ENCODE assay signal across 10 mouse cellular contexts in the genomic region with DNA sequence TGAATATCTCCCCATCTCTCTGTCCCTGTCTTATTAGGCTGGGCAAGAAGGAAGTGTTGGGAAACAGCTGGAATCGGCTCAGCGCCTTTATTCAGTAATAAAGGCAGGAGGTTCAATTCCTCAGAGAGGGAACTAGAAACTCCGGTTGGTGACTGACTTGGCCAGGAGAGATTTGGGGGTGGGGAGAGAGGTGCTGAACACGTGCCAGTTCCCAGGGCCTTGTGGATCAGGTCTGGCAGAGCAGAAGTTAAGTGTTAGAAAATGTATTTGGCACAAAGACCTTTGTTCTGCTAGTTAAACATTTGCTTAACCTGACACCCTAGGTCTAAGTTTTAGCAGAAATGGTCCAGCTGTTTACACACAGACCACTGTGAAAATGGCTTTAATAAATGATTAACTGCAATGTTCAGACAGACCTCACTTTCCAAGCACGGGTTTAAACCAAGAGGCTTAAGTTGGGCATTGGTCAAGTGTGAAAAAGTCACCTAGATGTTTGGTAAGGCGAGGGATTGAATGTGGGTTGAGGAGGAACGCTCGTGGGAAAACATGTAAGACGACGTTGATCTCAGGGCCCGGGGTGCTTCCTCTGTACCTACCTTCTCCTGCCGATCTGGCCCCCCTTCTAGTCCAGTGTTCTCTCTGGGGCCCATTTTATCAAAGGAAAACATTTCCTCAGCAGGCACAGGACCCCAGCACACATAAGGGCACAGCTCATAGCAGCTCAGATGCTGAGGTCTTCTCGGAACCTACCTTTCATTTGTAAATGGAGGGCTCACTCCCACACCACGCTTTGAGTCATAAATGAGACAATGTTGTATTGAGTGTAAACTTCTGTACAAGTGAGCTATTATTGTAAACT. TPM values are rescaled to one million over a fixed set of nuclear protein-coding genes. Genes with fewer than 3 reads are reported as not detected.
DNase-seq lines count a peak whose midpoint lies in the region; ATAC-seq lines count a peak whose summit lies in the region.
"Had no signal": no experiment of that assay in that cellular context is flagged by ENCODE, and none has a peak within 500 bp of the region (broad histone marks: within the 10 kb centered on the region; RNA-seq: fewer than 3 reads in every experiment).

No protein-coding gene starts in this region.

- WGBS in heart, embryonic 10.5 days: 65% methylated on average over 14 of the region's 14 CpGs
- 27% methylated on average over 14 of the region's 14 CpGs for WGBS in large intestine, adult 2 months
- WGBS in stomach, embryonic 14.5 days: 38% methylated on average over 14 of the region's 14 CpGs
- WGBS in midbrain, embryonic 13.5 days: 67% methylated on average over 14 of the region's 14 CpGs

- no peak overlapping the region for H3K4me2 ChIP-seq in stomach, embryonic 14.5 days (replicated peaks; ENCODE audit: low read depth, low read length)
- no peak overlapping the region for H3K4me2 ChIP-seq in midbrain, embryonic 13.5 days (replicated peaks)

- H3K36me3 ChIP-seq in heart, embryonic 10.5 days: no peaks in the 10 kb centered on the region
- no peaks in the 10 kb centered on the region for H3K36me3 ChIP-seq in stomach, embryonic 14.5 days (ENCODE audit: control insufficient read depth, insufficient read depth, low read length)
- H3K36me3 ChIP-seq in midbrain, embryonic 13.5 days: 0 out of 2 replicates have a peak, but pooled peaks cover 5% of the 10 kb centered on the region

- intact Hi-C loops in heart, postnatal 10 days (cut with DNase I): no loop called here

- no peaks in the 10 kb centered on the region for H3K27me3 ChIP-seq in heart, embryonic 10.5 days (ENCODE audit: insufficient read depth, poor library complexity, severe bottlenecking)
- no peaks in the 10 kb centered on the region for H3K27me3 ChIP-seq in stomach, embryonic 14.5 days (ENCODE audit: control insufficient read depth, insufficient read depth, low read length)
- H3K27me3 ChIP-seq in midbrain, embryonic 13.5 days: no peaks in the 10 kb centered on the region

- H3K4me3 ChIP-seq in heart, embryonic 10.5 days: no peak overlapping the region
- H3K4me3 ChIP-seq in stomach, embryonic 14.5 days (ENCODE audit: low read depth, low read length): no peak overlapping the region
- H3K4me3 ChIP-seq in midbrain, embryonic 13.5 days (replicated peaks): no peak overlapping the region

- DNase-seq in heart, adult 8-10 months (ENCODE audit: low spot score): peak; percentile 14
- DNase-seq in heart, embryonic 10.5 days (ENCODE audit: low spot score): no peak
- DNase-seq in heart, postnatal 10 days: peak; percentile 26 to 27
- DNase-seq in large intestine, adult 2 months (ENCODE audit: low read depth, low spot score): peak; percentile 77
- DNase-seq in cerebellum, adult 8-10 months: no peak

- H3K27ac ChIP-seq in heart, embryonic 10.5 days: no peak overlapping the region
- peak overlapping the region; percentile 80 for H3K27ac ChIP-seq in stomach, embryonic 14.5 days (ENCODE audit: low read length)
- no peak overlapping the region for H3K27ac ChIP-seq in midbrain, embryonic 13.5 days

- no peaks in the 10 kb centered on the region for H3K9me3 ChIP-seq in heart, embryonic 10.5 days
- no peaks in the 10 kb centered on the region for H3K9me3 ChIP-seq in stomach, embryonic 14.5 days (ENCODE audit: control insufficient read depth, low read depth, low read length)
- H3K9me3 ChIP-seq in midbrain, embryonic 13.5 days: no peaks in the 10 kb centered on the region

- H3K9ac ChIP-seq in stomach, embryonic 14.5 days (replicated peaks; ENCODE audit: low read depth, low read length): no peak overlapping the region
- no peak overlapping the region for H3K9ac ChIP-seq in midbrain, embryonic 13.5 days (replicated peaks)

- no peaks in the 10 kb centered on the region for H3K4me1 ChIP-seq in heart, embryonic 10.5 days
- H3K4me1 ChIP-seq in stomach, embryonic 14.5 days (ENCODE audit: control insufficient read depth, insufficient read depth, low read length): 0 out of 2 replicates have a peak, but pooled peaks cover 3% of the 10 kb centered on the region
- H3K4me1 ChIP-seq in midbrain, embryonic 13.5 days (replicated peaks): no peaks in the 10 kb centered on the region

- ATAC-seq in stomach, embryonic 14.5 days (ENCODE audit: insufficient number of reproducible peaks, insufficient read depth, low FRiP score, low read depth): peak; percentile 91
- ATAC-seq in erythroid progenitor cell, adult 5-6 weeks (replicated peaks; ENCODE audit: low FRiP score, poor library complexity, severe bottlenecking): no peak
- ATAC-seq in midbrain, embryonic 13.5 days: no peak
- ATAC-seq: midbrain, embryonic 16.5 days had no signal

RNA-seq across cellular contexts. Expression of gene Sars, which starts 32.0 kb away (rescaled TPM):
- 10 to 100 TPM; 76.6 to 83.9 (median 80.0) TPM for total RNA-seq in heart, adult 8-10 months (2022)
- polyA plus RNA-seq in heart, embryonic 10.5 days (2016; fragmentation: Nextera tagmentation; extraction: Ambion mirVana): 106 and 130 TPM in 2 replicates
- total RNA-seq in heart, postnatal 10 days (2021): 10 to 100 TPM; 97.1 to 97.8 TPM
- 40.1 and 40.6 TPM in 2 replicates for polyA plus RNA-seq in large intestine, adult 2 months (2012; rRNA removed)
- polyA plus RNA-seq in stomach, embryonic 14.5 days (2014; fragmentation: Nextera tagmentation; extraction: Ambion mirVana): 115 and 129 TPM in 2 replicates
- total RNA-seq in erythroid progenitor cell, adult 5-6 weeks (2015; ENCODE audit: low replicate concordance): 27.4 and 30.6 TPM in 2 replicates
- total RNA-seq in erythroid progenitor cell, adult 5-6 weeks (2017; ENCODE audit: low replicate concordance): 107 and 211 TPM in 2 replicates
- 208 and 216 TPM in 2 replicates for polyA plus RNA-seq in midbrain, embryonic 13.5 days (2015; fragmentation: Nextera tagmentation; extraction: Ambion mirVana)

RNA-seq across cellular contexts. Expression of gene 1700013F07Rik, which starts 57.0 kb away (rescaled TPM):
- not detected for total RNA-seq in heart, adult 8-10 months (2022)
- 0.24 TPM in 1 of 2 replicates, not detected in the other for polyA plus RNA-seq in heart, embryonic 10.5 days (2016; fragmentation: Nextera tagmentation; extraction: Ambion mirVana)
- not detected for total RNA-seq in heart, postnatal 10 days (2021)
- polyA plus RNA-seq in large intestine, adult 2 months (2012; rRNA removed): not detected in 2 replicates
- polyA plus RNA-seq in stomach, embryonic 14.5 days (2014; fragmentation: Nextera tagmentation; extraction: Ambion mirVana): 0.42 and 0.65 TPM in 2 replicates
- not detected in 2 replicates for total RNA-seq in erythroid progenitor cell, adult 5-6 weeks (2015; ENCODE audit: low replicate concordance)
- not detected in 2 replicates for total RNA-seq in erythroid progenitor cell, adult 5-6 weeks (2017; ENCODE audit: low replicate concordance)
- 0.58 and 1.3 TPM in 2 replicates for polyA plus RNA-seq in midbrain, embryonic 13.5 days (2015; fragmentation: Nextera tagmentation; extraction: Ambion mirVana)
- total RNA-seq: adrenal gland, postnatal 36 days had no signal

RNA-seq across cellular contexts. Expression of gene 5330417C22Rik, which starts 59.3 kb away (rescaled TPM):
- total RNA-seq in heart, adult 8-10 months (2022): under 1 TPM in 2 of 4 experiments, not detected in 2; 0.16 to 0.20 TPM
- 0.24 and 0.69 TPM in 2 replicates for polyA plus RNA-seq in heart, embryonic 10.5 days (2016; fragmentation: Nextera tagmentation; extraction: Ambion mirVana)
- under 1 TPM; 0.17 to 0.60 TPM for total RNA-seq in heart, postnatal 10 days (2021)
- polyA plus RNA-seq in large intestine, adult 2 months (2012; rRNA removed): 24.4 and 27.3 TPM in 2 replicates
- polyA plus RNA-seq in stomach, embryonic 14.5 days (2014; fragmentation: Nextera tagmentation; extraction: Ambion mirVana): 7.4 and 15.0 TPM in 2 replicates
- not detected in 2 replicates for total RNA-seq in erythroid progenitor cell, adult 5-6 weeks (2015; ENCODE audit: low replicate concordance)
- total RNA-seq in erythroid progenitor cell, adult 5-6 weeks (2017; ENCODE audit: low replicate concordance): not detected in 2 replicates
- 7.5 and 9.8 TPM in 2 replicates for polyA plus RNA-seq in midbrain, embryonic 13.5 days (2015; fragmentation: Nextera tagmentation; extraction: Ambion mirVana)

Comparison
In these comparisons a context has a peak if more than half of its experiments do, and no peak if none do; other contexts are left out.
1. DNase-seq: peak in heart, adult 8-10 months (single experiment), heart, postnatal 10 days (2 of 2) and large intestine, adult 2 months (single experiment); none in heart, embryonic 10.5 days (single experiment) and cerebellum, adult 8-10 months (single experiment).